Mouse (Mus musculus) hindbrain, embryonic 14.5 days (tissue): Measurements from ENCODE around the gene Zfand3. TPM values are rescaled to one million over a fixed set of nuclear protein-coding genes. Genes with fewer than 3 reads are reported as not detected.

ENCODE experiments used
- ATAC-seq: fragments of 200-750 bp; cut with Nextera tagmentation; 2 replicates; pipeline ENCODE4 v1.8.0; 2017; ENCODE audit warnings: moderate number of reproducible peaks, mild to moderate bottlenecking, moderate TSS enrichment, moderate library complexity; ENCODE audit not compliant: low FRiP score
- DNase-seq: peaks from one replicate; pipeline ENCODE4 v3.0.0-alpha.2; 2015; ENCODE audit warnings: low spot score
- H3K27ac ChIP-seq: fragments of 300-500 bp; sonication (generic); 2 replicates; pipeline ENCODE4 v1.5.1; 2014; ENCODE audit warnings: mild to moderate bottlenecking, moderate library complexity
- H3K27me3 ChIP-seq: fragments of 300-500 bp; sonication (generic); 2 replicates; pipeline ENCODE4 v1.6.1; 2014; ENCODE audit warnings: mild to moderate bottlenecking, low read length, mixed read lengths; ENCODE audit not compliant: control insufficient read depth, insufficient read depth
- H3K36me3 ChIP-seq: fragments of 300-500 bp; sonication (generic); replicated peaks from 2 replicates; pipeline ENCODE4 v1.6.1; 2014; ENCODE audit not compliant: control insufficient read depth, insufficient read depth
- H3K4me1 ChIP-seq: fragments of 300-500 bp; sonication (generic); replicated peaks from 2 replicates; pipeline ENCODE4 v1.6.1; 2014; ENCODE audit warnings: antibody characterized with exemption, low read length, mixed read lengths; ENCODE audit not compliant: control insufficient read depth, insufficient read depth
- H3K4me2 ChIP-seq: fragments of 300-500 bp; sonication (generic); replicated peaks from 2 replicates; pipeline ENCODE4 v1.6.1; 2014; ENCODE audit warnings: mild to moderate bottlenecking, moderate library complexity
- H3K4me3 ChIP-seq: fragments of 300-500 bp; sonication (generic); replicated peaks from 2 replicates; pipeline ENCODE4 v1.5.1; 2014; ENCODE audit warnings: mild to moderate bottlenecking, low read length
- H3K9ac ChIP-seq: fragments of 300-500 bp; sonication (generic); 2 replicates; pipeline ENCODE4 v1.6.1; 2014
- H3K9me3 ChIP-seq: fragments of 300-500 bp; sonication (generic); 2 replicates; pipeline ENCODE4 v1.6.1; 2016; ENCODE audit warnings: low read length; ENCODE audit not compliant: control insufficient read depth
- WGBS: fragments of 180-500 bp; shearing (Covaris S2); extraction: QIAGEN DNeasy Blood & Tissue Kit; methylation state at CpG from one replicate; pipeline ENCODE4 v1.1.7; 2014; 5-methylcytosine and 5-hydroxymethylcytosine counted together
- polyA plus RNA-seq: library from polyadenylated mRNA; unstranded; fragments of >200 nt; fragmentation: Nextera tagmentation; extraction: Ambion mirVana; gene quantifications from 2 replicates; pipeline ENCODE4 v1.2.1, GENCODE M21; 2014

Gene Zfand3
- polyA plus RNA-seq, 1 experiment from 2014 or later, result 43.2 TPM

DNA sequence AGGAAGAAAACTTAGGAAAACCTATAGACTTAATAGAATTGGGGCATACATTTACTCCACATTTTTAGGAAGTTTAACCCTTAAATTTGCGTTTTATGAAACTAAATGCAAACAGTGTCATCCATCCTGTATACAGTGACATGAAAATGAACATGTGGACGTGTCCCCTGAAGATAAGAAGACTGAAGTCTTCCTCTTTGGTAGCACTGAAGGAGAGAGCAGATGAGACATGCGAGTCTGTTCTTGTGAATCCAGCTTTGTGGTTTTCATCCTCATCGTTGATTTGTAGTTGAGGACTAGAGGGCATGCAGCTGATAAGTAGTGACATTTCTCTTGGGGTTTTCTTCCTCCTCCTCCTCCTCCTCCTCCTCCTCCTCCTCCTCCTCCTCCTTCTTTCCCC, 177.0 kb downstream of the Zfand3 start:
- H3K36me3 ChIP-seq, result no peaks in the 10 kb centered on the region
- WGBS, result 88% methylated on average over 4 of the region's 4 CpGs
- H3K9ac ChIP-seq, result no peak overlapping the region
- no peak overlapping the region for H3K4me2 ChIP-seq
- H3K4me3 ChIP-seq, result no peak overlapping the region
- DNase-seq, result no peak
- no peak overlapping the region for H3K27ac ChIP-seq
- peaks cover 18% of the 10 kb centered on the region; the same call in 1 of the 2 replicates for H3K4me1 ChIP-seq
- ATAC-seq, result no peak
- no peaks in the 10 kb centered on the region for H3K27me3 ChIP-seq
- no peaks in the 10 kb centered on the region for H3K9me3 ChIP-seq

DNA sequence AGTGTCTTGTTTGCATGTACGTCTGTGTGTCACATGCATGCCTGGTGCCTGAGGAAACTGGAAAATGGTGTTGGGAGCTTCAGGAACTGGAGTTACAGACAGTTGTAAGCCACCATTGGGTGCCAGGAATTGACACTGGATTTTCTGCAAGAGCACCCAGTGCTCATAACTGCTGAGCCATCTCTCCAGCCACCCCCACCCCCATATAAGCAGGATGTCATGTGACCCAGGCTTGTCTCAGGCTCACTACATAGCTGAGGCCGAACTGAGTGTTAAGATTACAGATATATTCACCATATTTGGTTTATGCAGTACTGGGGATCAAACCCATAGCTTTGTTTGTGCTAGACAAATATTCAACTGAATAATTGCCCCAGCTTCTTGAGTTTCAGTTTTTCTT, 177.5 kb downstream of the Zfand3 start:
- 92% methylated on average over 2 of the region's 2 CpGs for WGBS
- no peaks in the 10 kb centered on the region for H3K9me3 ChIP-seq
- ATAC-seq, result no peak
- H3K27me3 ChIP-seq, result no peaks in the 10 kb centered on the region
- no peak overlapping the region for H3K9ac ChIP-seq
- no peak overlapping the region for H3K27ac ChIP-seq
- no peak overlapping the region for H3K4me2 ChIP-seq
- H3K4me3 ChIP-seq, result no peak overlapping the region
- DNase-seq, result no peak
- H3K36me3 ChIP-seq, result no peaks in the 10 kb centered on the region
- H3K4me1 ChIP-seq, result peaks cover 21% of the 10 kb centered on the region

DNA sequence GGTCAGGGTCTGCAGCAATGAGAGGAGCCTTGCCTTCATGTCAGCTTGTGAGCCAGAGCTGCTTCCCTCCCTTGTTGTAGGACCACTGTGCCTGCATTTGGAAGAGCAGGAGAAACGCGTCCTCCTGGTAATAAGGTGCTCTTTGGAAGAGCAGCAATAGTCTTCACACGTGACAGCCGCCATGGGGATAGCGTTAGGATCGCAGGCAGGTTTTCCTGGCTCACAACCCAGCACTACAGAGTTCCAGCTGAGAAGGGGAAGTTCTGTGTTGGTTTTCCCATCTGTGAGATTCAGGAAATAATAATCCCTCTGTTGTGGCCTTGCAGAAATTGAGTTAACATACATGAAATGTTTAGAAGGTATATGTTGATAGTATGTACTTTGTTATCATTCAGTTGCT, 179.0 kb downstream of the Zfand3 start:
- ATAC-seq, result no peak
- H3K27ac ChIP-seq, result no peak overlapping the region
- no peaks in the 10 kb centered on the region for H3K36me3 ChIP-seq
- no peak overlapping the region for H3K4me2 ChIP-seq
- 77% methylated on average over 6 of the region's 6 CpGs for WGBS
- H3K4me3 ChIP-seq, result no peak overlapping the region
- H3K27me3 ChIP-seq, result no peaks in the 10 kb centered on the region
- DNase-seq, result no peak
- no peak overlapping the region for H3K9ac ChIP-seq
- H3K9me3 ChIP-seq, result no peaks in the 10 kb centered on the region
- H3K4me1 ChIP-seq, result peaks cover 25% of the 10 kb centered on the region

DNA sequence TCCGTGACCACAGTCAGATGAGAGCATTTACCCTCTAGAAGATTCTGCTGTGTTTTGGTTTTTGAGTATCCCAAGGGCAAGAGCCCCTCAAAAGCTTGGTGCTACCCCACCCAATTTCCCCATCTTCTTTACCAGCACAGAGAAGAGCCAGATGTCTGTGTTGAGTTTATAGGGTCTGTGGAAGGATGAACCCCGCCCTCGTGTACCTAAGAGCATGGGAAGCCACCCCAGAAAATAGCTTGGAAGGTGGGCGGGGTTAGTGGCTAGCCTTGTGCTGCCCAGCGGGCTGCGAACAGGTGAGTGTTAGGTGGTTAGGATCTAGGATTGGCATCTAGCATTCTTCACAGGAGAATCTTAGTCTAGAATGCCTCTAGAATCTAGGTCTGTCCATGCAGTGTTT, 182.6 kb downstream of the Zfand3 start:
- Histone ChIP-seq H3K9me3 (no peaks in the 10 kb centered on the region), H3K9ac (no peak overlapping the region), H3K4me2 (no peak overlapping the region), H3K27me3 (no peaks in the 10 kb centered on the region), H3K27ac (peak overlapping the region; percentile 61), H3K36me3 (no peaks in the 10 kb centered on the region), H3K4me3 (no peak overlapping the region), H3K4me1 (peaks cover 59% of the 10 kb centered on the region)
- ATAC-seq (no peak), DNase-seq (no peak)
- 92% methylated on average over 6 of the region's 6 CpGs for WGBS

DNA sequence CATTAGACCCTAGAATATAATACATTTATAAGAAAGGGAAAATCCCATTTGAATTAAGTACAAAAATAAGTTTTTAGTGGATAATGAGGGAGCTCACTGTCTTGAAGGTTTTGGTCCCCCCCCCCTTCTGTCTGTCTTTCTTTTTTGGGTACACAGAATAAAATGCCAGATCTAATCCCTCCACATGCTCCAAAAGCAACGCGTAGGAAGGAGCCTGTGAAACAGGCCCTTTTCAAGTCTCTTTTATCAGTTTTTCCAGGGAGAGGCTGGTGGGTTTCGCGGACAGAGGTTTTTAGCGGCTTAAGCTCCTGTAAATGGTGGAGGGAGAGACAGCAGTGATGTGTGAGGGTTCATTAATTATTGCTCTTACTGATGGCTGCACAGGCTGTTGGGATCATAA, 183.0 kb downstream of the Zfand3 start:
- 34% methylated on average over 5 of the region's 5 CpGs for WGBS
- ATAC-seq (0 out of 2 replicates have a peak, but pooled peaks have one; percentile 5), DNase-seq (no peak)
- no peaks in the 10 kb centered on the region for H3K36me3 ChIP-seq
- H3K9ac ChIP-seq, result peak overlapping the region; percentile 31; the same call in 1 of the 2 replicates
- peak overlapping the region; percentile 80 for H3K27ac ChIP-seq
- no peaks in the 10 kb centered on the region for H3K9me3 ChIP-seq
- peaks cover 63% of the 10 kb centered on the region for H3K4me1 ChIP-seq
- 0 out of 2 replicates have a peak overlapping the region, but pooled peaks have one; percentile 1 for H3K4me2 ChIP-seq
- H3K4me3 ChIP-seq, result no peak overlapping the region
- no peaks in the 10 kb centered on the region for H3K27me3 ChIP-seq

DNA sequence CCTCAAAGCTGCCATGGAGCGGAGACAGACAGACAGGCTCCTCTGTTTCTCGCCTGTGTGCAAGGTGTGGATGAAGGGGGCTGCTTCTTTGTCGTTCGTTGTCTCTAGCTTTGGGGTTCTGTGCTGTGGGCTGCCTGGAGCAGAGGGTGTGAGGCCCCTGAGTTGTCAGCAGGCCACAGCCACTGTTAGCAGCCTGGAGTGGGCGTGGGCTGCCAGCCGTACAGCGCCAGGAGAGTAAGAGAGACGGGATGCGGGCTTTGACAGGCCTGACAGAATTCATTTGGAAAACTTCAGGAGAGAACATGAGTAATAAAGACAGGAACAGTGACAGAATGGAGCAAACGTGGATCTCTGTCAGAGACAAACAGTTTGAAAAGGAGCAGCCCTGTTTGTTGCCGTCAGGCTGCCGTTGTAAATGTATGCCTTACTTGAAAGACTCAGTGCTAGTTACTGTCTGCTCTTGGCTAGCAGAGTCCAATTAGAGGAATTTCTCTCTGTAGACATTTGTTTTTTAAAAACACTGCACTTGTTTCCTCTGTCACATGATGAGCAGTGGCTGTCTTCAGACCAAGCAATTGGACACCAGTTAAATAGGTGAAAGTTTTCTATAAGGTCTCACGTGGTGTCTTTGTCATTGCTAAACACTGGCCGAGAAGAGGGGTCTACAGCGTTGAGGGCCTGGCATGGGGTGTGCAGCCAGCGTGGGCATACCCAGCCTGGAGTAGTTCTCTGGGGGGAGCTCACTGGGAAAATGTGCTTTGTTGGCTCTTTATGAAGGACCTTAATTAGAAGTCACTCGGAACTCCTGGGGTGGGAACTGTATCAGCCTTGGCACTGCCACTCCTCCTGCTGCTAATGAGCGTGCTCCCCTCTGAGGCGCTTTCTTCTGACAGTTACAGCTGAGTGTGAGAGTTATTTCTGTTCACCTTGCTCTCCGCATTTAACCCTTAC, 183.8 kb downstream of the Zfand3 start:
- H3K4me1 ChIP-seq, result peaks cover 69% of the 10 kb centered on the region
- peak overlapping the region; percentile 31; the same call in 1 of the 2 replicates for H3K9ac ChIP-seq
- no peaks in the 10 kb centered on the region for H3K27me3 ChIP-seq

DNA sequence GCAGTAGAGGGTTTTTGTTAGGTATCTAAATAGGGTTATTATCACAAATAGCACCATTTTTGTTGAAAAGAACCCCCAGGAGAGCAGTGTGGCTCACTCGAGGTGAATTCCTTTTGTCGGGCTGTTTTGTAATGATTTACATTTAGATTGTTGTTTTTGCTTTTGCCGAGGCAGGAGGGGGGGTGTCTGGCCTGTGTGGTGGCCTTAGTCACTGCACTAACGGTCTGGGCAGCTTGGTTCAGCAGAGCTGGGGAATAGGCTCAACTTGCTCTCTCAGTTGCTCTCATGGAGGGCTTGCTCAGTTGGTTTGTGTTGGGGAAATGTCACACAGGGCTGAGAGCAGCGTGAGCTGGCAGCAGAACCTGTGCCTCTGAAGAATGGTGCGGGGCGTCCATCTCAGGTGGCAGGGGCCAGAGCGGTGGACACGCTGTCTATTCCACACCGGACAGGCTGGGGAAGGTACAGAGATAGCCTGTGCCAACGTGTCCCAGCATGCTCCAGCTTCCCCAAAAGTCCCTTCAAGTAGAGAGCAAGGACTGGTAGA, 186.6 kb downstream of the Zfand3 start:
- no peak for DNase-seq
- H3K9ac ChIP-seq, result no peak overlapping the region
- no peak overlapping the region for H3K4me3 ChIP-seq
- 63% methylated on average over 11 of the region's 11 CpGs for WGBS
- no peak for ATAC-seq
- H3K27me3 ChIP-seq, result no peaks in the 10 kb centered on the region
- H3K4me1 ChIP-seq, result peaks cover 89% of the 10 kb centered on the region
- no peaks in the 10 kb centered on the region for H3K9me3 ChIP-seq
- no peak overlapping the region for H3K4me2 ChIP-seq
- no peaks in the 10 kb centered on the region for H3K36me3 ChIP-seq
- H3K27ac ChIP-seq, result no peak overlapping the region

More for the DNA sequence above, 183.8 kb downstream of the Zfand3 start:
- DNase-seq, result peak; percentile 65
- ATAC-seq, result peak; percentile 51; the same call in 1 of the 2 replicates
- peak overlapping the region; percentile 80 for H3K27ac ChIP-seq
- H3K9me3 ChIP-seq, result no peaks in the 10 kb centered on the region
- no peaks in the 10 kb centered on the region for H3K36me3 ChIP-seq
- H3K4me2 ChIP-seq, result peak overlapping the region; percentile 6; the same call in 1 of the 2 replicates
- WGBS, result 12% methylated on average over 20 of the region's 20 CpGs
- no peak overlapping the region for H3K4me3 ChIP-seq

DNA sequence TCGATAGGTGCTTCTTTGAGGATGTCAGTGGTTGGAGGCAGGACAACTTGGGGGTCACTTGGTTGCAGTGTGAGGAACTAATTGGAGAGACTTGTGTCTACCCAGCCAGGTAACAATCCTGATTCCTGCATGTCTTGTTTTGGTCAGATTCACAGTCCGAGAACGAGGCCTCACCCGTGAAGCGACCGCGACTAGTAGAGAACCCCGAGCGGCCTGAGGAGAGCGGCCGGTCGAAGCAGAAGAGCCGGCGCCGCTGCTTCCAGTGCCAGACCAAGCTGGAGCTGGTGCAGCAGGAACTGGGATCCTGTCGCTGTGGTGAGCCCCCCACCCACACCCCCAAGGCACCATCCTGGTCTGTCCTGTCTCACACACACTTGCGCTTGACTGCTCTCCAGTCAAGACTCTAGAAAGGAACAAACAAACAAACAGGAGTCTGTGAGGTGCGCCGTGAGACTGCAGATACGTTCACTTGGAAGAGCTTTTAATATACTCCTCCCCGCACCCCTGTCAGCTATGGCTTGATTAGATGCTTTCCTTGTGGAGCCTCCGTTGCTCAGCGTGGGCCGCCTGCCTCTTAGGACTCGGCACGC, 188.0 kb downstream of the Zfand3 start:
- no peak overlapping the region; the same call in 1 of the 2 replicates for H3K27ac ChIP-seq
- no peak overlapping the region for H3K4me3 ChIP-seq
- no peak overlapping the region for H3K4me2 ChIP-seq
- WGBS, result 79% methylated on average over 26 of the region's 26 CpGs
- H3K9me3 ChIP-seq, result no peaks in the 10 kb centered on the region
- DNase-seq, result no peak
- no peaks in the 10 kb centered on the region for H3K36me3 ChIP-seq
- no peak overlapping the region for H3K9ac ChIP-seq
- H3K27me3 ChIP-seq, result no peaks in the 10 kb centered on the region
- ATAC-seq, result no peak
- peaks cover 94% of the 10 kb centered on the region for H3K4me1 ChIP-seq

DNA sequence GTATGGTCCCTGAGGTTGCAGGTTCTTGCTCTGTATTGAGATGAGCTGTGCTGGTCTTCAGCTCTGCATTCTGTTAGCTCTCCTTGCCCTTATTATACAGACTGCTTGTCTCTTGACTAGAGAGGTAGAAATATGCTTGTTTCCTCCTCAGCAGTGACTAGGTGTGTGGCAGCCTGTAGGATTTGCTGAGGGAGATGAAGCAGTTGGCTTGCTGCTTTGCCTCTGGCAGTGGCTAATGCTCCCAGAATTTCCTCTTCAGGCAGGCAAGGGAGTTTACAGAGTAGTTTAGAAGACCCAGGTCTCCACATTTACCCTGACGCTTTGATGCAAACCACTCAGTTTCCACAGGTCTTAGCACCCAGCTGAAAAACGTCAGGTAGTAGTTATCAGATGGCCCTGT, 189.1 kb downstream of the Zfand3 start:
- H3K4me2 ChIP-seq, result no peak overlapping the region
- H3K4me1 ChIP-seq, result peaks cover 93% of the 10 kb centered on the region
- no peak for ATAC-seq
- no peak overlapping the region for H3K9ac ChIP-seq
- H3K4me3 ChIP-seq, result no peak overlapping the region
- H3K9me3 ChIP-seq, result no peaks in the 10 kb centered on the region
- peak overlapping the region; percentile 78 for H3K27ac ChIP-seq
- no peaks in the 10 kb centered on the region for H3K36me3 ChIP-seq
- no peaks in the 10 kb centered on the region for H3K27me3 ChIP-seq
- 80% methylated on average over 2 of the region's 2 CpGs for WGBS
- DNase-seq, result no peak
